Mouse (Mus musculus): Measurements from ENCODE around the gene Gm13723. TPM values are rescaled to one million over a fixed set of nuclear protein-coding genes. Genes with fewer than 3 reads are reported as not detected.

Gene Gm13723
- not detected in 2 replicates for total RNA-seq (2023)

DNA sequence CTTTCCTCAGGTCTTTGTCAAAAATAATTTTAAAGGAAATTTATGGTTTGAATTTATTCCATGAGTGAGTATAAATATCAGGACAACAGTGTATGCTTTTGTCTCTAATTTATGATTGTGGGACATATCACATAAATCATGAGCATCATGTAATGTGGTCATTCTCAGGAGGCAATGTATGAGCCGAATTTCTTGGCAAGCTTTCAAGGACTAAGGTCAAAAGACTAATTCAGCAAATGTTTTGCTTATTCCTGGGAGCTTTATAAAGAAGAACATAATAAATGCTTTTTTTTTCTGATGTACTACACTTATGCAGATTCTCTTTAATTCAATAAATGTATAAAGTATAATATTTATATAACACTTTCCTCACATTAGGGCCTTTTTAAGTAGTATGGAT is at the start of gene Gm13723:
Gm13723 (minus strand) TSS at position 101 of the 400 bp plus-strand sequence.

DNA sequence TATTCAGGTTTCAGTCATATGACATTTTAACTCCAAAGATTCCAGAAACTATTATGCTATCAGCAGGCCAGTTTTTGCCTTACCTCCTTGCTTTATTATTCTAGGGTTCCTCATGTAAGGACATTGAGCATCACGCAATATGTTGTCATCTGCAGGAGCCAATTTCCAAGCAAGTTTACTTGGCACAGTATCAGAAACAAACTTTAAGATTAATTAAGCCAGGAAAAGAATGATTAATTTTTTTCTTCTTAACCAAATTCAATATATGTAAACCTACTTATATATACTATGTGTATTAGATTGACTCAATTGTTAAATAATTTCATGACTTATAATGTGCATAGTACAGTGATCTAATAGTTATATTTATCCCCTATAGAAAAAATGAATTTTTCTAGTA is 17.5 kb upstream of the Gm13723 start, which contains the start of gene Olfr1097:
Olfr1097 (minus strand) TSS at position 101 of the 400 bp plus-strand sequence.

DNA sequence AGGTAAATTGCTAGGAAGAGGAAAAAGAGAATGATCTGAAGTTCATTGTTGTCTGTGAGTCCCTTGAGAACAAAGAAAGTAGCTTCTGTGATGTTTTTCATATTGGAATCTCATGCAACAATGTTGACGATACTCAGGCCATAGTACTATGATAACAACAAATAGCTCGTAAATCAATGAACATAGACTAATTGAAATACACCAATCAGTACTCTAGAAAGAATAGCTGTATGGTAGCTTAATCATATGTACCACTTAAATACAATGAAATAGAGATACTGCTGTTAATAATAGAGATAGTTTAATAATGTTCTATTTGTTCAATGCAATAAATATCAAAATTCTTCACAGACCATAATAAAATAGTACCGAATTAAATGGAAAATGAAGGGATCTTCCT is 23.0 kb downstream of the Gm13723 start, which contains the start of gene Olfr1095:
Olfr1095 (minus strand) TSS at position 101 of the 400 bp plus-strand sequence.

DNA sequence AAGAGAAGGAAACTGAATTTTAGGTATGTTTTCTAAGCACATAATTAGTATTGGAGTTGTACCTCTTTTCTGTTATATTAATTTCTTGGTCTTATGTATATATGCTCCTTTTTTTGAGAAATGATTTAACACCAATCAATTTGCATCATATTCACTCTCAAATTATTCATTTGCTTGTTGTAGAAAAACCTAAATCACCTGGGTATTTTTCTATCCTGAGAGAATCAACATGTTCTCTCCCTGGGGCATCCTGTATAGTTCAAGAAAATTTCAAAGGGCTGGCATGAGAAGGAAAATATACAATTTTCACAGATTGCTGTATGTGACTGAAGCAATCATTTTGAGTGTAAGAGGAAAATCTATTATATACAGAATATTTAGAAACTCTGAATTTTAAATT is 50.2 kb downstream of the Gm13723 start, which contains the start of gene Olfr1094:
Olfr1094 (plus strand) TSS at position 301 of the 400 bp plus-strand sequence.

Other genes with a start within 250 kb of the Gm13723 start
- not detected in 2 replicates for gene Olfr1084, start 235.1 kb downstream of the Gm13723 start, total RNA-seq (2023)
- gene Olfr1085, start 212.8 kb downstream of the Gm13723 start, total RNA-seq (2023): not detected in 2 replicates
- not detected in 2 replicates for gene Olfr1086, start 194.7 kb downstream of the Gm13723 start, total RNA-seq (2023)
- not detected in 2 replicates for gene Olfr1087, start 176.4 kb downstream of the Gm13723 start, total RNA-seq (2023)
- gene Olfr1089, start 141.1 kb downstream of the Gm13723 start, total RNA-seq (2023): not detected in 2 replicates
- not detected in 2 replicates for gene Olfr1090, start 115.8 kb downstream of the Gm13723 start, total RNA-seq (2023)
- gene Olfr1093, start 92.3 kb downstream of the Gm13723 start, total RNA-seq (2023): not detected in 2 replicates
- not detected in 2 replicates for gene Olfr141, start 64.8 kb downstream of the Gm13723 start, total RNA-seq (2023)
- not detected in 2 replicates for gene Olfr1094, start 50.1 kb downstream of the Gm13723 start, total RNA-seq (2023)
- not detected in 2 replicates for gene Olfr1095, start 23.1 kb downstream of the Gm13723 start, total RNA-seq (2023)
- not detected in 2 replicates for gene Olfr1097, start 17.4 kb upstream of the Gm13723 start, total RNA-seq (2023)
- not detected in 2 replicates for gene Olfr1098, start 49.7 kb upstream of the Gm13723 start, total RNA-seq (2023)
- gene Olfr1099, start 85.9 kb upstream of the Gm13723 start, total RNA-seq (2023): not detected in 2 replicates
- not detected in 2 replicates for gene Olfr1100, start 105.2 kb upstream of the Gm13723 start, total RNA-seq (2023)
- gene Olfr1101, start 116.4 kb upstream of the Gm13723 start, total RNA-seq (2023): not detected in 2 replicates
- not detected in 2 replicates for gene Olfr1102, start 123.6 kb upstream of the Gm13723 start, total RNA-seq (2023)
- not detected in 2 replicates for gene Olfr1104, start 152.3 kb upstream of the Gm13723 start, total RNA-seq (2023)
- gene Olfr1105, start 161.7 kb upstream of the Gm13723 start, total RNA-seq (2023): not detected in 2 replicates
- not detected in 2 replicates for gene Olfr1106, start 177.5 kb upstream of the Gm13723 start, total RNA-seq (2023)
- gene Olfr1107, start 201.0 kb upstream of the Gm13723 start, total RNA-seq (2023): not detected in 2 replicates
- gene Olfr1109, start 221.2 kb upstream of the Gm13723 start, total RNA-seq (2023): not detected in 2 replicates
- gene Olfr259, start 239.8 kb upstream of the Gm13723 start, total RNA-seq (2023): not detected in 2 replicates

Data from neutrophil, adult 65 days (primary cell).